Mouse (Mus musculus) C2C12 (cell line): Measurements from ENCODE around the gene Fer. TPM values are rescaled to one million over a fixed set of nuclear protein-coding genes. Genes with fewer than 3 reads are reported as not detected.

Experiments
- H3K27me3 ChIP-seq: one replicate; pipeline ENCODE4 v1.6.1; 2011; ENCODE audit not compliant: control insufficient read depth, insufficient read depth, insufficient read length
- H3K36me3 ChIP-seq: one replicate; pipeline ENCODE4 v1.6.1; 2011; ENCODE audit not compliant: control insufficient read depth, insufficient read depth
- H3K4me3 ChIP-seq: one replicate; pipeline ENCODE4 v1.5.1; 2011; ENCODE audit warnings: mild to moderate bottlenecking, control low read depth; ENCODE audit not compliant: poor library complexity, insufficient read depth, severe bottlenecking
- H3K79me2 ChIP-seq: one replicate; pipeline ENCODE4 v1.6.1; 2011; ENCODE audit not compliant: control insufficient read depth, insufficient read depth
- H3K79me3 ChIP-seq: one replicate; pipeline ENCODE4 v1.6.1; 2011; ENCODE audit warnings: low read depth, control low read depth
- H3ac ChIP-seq: one replicate; pipeline ENCODE3; 2011; ENCODE audit warnings: low read depth; ENCODE audit not compliant: control insufficient read depth, insufficient read length
- CEBPB ChIP-seq: IDR thresholded peaks from one replicate; pipeline ENCODE4 v1.6.1; 2011; ENCODE audit warnings: low read depth, mild to moderate bottlenecking, control low read depth, moderate library complexity
- CTCF ChIP-seq: IDR thresholded peaks from one replicate; pipeline ENCODE4 v1.5.1; 2011; ENCODE audit not compliant: control insufficient read depth, insufficient read depth, insufficient read length
- FOSL1 ChIP-seq: IDR thresholded peaks from one replicate; pipeline ENCODE4 v1.8.0; 2011; ENCODE audit warnings: mild to moderate bottlenecking, low read length; ENCODE audit not compliant: poor library complexity, insufficient read depth, severe bottlenecking
- MAX ChIP-seq: IDR thresholded peaks from one replicate; pipeline ENCODE4 v1.6.1; 2011; ENCODE audit warnings: mild to moderate bottlenecking, control low read depth
- MYOD1 ChIP-seq: IDR thresholded peaks from one replicate; pipeline ENCODE4 v1.6.1; 2011; ENCODE audit warnings: low read depth; ENCODE audit not compliant: control insufficient read depth, insufficient read length
- MYOG ChIP-seq: IDR thresholded peaks from one replicate; pipeline ENCODE4 v1.6.1; 2011; ENCODE audit not compliant: control insufficient read depth, insufficient read length; ENCODE audit errors: extremely low read depth
- USF1 ChIP-seq: IDR thresholded peaks from one replicate; pipeline ENCODE4 v1.6.1; 2011; ENCODE audit warnings: low read depth, mild to moderate bottlenecking, control low read depth, moderate library complexity
- polyA plus RNA-seq: library from polyadenylated mRNA; unstranded; fragments of >200 nt; fragmentation: generic; extraction: Trizol; gene quantifications from one replicate; pipeline ENCODE4 v1.2.1, GENCODE M21; 2012; ENCODE audit warnings: missing spikeins

Fer gene
- polyA plus RNA-seq, 1 experiment: 8.8 TPM

DNA sequence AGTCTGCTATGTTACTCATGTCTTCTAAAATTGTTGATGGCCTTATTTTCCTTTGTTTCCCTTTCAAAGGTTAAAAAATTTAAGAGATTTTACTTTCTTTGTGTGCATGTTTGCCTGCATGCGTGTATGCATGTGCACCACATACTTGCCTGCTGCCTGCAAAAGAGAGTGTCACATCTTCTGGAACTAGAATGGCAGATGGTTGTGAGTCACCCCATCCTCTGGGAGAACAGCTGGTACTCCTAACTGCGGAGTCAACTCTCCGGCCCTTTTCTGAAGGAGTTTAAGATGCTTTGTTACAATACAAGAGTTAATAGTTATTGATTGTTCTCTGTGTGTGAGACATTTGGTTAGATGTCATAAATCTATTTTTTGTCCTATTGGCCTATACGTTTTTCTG, 16.0 kb downstream of the Fer start:
- no peak overlapping the region for H3K4me3 ChIP-seq
- TF ChIP-seq MAX: peak; percentile 32
- peak; percentile 98 for TF ChIP-seq MYOD1
- peak; percentile 35 for TF ChIP-seq FOSL1
- TF ChIP-seq USF1: no peak
- no peak for TF ChIP-seq CEBPB
- TF ChIP-seq CTCF: no peak
- no peak for TF ChIP-seq MYOG
- H3K79me2 ChIP-seq: peaks cover 69% of the 10 kb centered on the region
- no peaks in the 10 kb centered on the region for H3K27me3 ChIP-seq
- H3K36me3 ChIP-seq: no peaks in the 10 kb centered on the region
- H3K79me3 ChIP-seq: peaks cover 13% of the 10 kb centered on the region
- no peak overlapping the region for H3ac ChIP-seq

DNA sequence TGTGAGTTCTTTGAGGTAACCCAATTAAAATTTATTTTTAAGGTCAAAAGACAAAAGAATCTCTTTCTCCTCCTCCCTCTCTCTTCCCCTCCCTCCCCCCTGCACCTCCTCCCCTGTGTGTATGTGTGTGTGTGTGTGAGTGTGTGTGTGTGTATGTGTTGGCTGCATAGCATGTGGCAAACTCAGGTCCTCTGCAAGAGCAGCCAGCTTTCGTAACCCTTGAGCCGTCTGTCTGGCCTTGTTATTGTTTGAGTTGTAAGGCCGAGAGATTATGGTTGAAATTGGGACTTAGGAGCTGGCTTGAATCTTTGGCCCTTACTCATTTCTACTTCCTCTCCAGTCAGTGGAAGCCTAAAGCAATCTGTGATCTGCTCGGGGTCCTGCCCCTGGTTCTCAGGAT, 17.1 kb downstream of the Fer start:
- TF ChIP-seq MYOD1 (no peak), USF1 (no peak), FOSL1 (no peak)
- Histone ChIP-seq H3K36me3 (no peaks in the 10 kb centered on the region), H3K79me2 (peaks cover 58% of the 10 kb centered on the region), H3K4me3 (no peak overlapping the region), H3K79me3 (peaks cover 10% of the 10 kb centered on the region), H3ac (no peak overlapping the region), H3K27me3 (no peaks in the 10 kb centered on the region)

GRCm38 (mm10) chr17:63886988-63887387, 24.1 kb downstream of the Fer start:
- Histone ChIP-seq H3K27me3 (no peaks in the 10 kb centered on the region), H3K36me3 (no peaks in the 10 kb centered on the region), H3K4me3 (no peak overlapping the region), H3ac (no peak overlapping the region), H3K79me2 (peaks cover 38% of the 10 kb centered on the region), H3K79me3 (peaks cover 6% of the 10 kb centered on the region)
- TF ChIP-seq CEBPB (peak; percentile 93), USF1 (no peak), MYOG (no peak)

DNA sequence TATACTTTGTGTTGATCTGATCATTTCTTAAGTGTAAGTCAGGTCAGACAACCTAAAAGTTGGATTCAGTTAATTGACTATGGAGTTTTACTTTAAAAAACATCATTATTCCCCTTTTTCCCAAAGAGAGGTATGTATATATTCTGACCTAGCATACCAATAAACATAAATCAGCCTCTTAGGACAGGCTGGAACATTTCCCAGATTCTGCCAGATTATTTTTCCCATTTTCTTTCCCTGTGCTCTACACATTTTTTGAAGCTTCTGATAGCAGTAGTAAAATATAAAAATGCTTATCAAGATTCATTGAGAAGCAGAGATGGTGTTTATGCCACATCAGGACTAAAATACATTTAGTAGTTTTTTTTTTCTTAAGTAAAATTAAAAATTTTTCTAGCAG, 27.7 kb downstream of the Fer start:
- Histone ChIP-seq H3ac (no peak overlapping the region), H3K27me3 (no peaks in the 10 kb centered on the region), H3K79me3 (no peaks in the 10 kb centered on the region), H3K36me3 (no peaks in the 10 kb centered on the region), H3K4me3 (no peak overlapping the region), H3K79me2 (peaks cover 30% of the 10 kb centered on the region)
- TF ChIP-seq CTCF (no peak), CEBPB (no peak), USF1 (no peak), MYOD1 (no peak), FOSL1 (no peak), MYOG (no peak), MAX (no peak)

GRCm38 (mm10) chr17:63895829-63896228, 33.0 kb downstream of the Fer start:
- Histone ChIP-seq H3K79me2 (peaks cover 12% of the 10 kb centered on the region), H3ac (no peak overlapping the region), H3K4me3 (no peak overlapping the region), H3K36me3 (peaks cover 5% of the 10 kb centered on the region), H3K27me3 (no peaks in the 10 kb centered on the region), H3K79me3 (no peaks in the 10 kb centered on the region)
- TF ChIP-seq MYOG: no peak
- TF ChIP-seq CEBPB: no peak
- no peak for TF ChIP-seq USF1
- no peak for TF ChIP-seq MYOD1
- no peak for TF ChIP-seq CTCF
- no peak for TF ChIP-seq FOSL1
- TF ChIP-seq MAX: no peak

DNA sequence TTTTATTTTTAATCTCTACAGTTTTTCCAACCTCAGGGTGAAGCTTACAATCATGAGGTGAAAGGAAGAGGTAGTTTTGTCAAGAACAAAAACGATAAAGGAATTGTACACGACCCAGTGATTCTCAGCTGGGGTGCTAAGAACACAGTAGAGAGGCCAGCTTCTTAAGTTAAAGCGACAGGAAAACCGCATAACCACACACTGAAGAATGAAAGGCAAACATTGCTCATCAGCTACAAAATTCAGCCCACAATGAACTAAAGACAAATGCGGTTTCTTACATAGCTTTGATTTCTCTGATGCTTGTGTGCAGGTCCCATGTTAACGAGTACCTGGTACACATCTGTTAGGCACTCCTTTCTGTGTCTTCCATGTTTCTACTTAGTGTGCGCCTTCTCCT, 34.2 kb downstream of the Fer start:
- H3K4me3 ChIP-seq: no peak overlapping the region
- H3K27me3 ChIP-seq: no peaks in the 10 kb centered on the region
- H3K36me3 ChIP-seq: peaks cover 5% of the 10 kb centered on the region
- H3K79me3 ChIP-seq: no peaks in the 10 kb centered on the region
- TF ChIP-seq USF1: no peak
- no peak for TF ChIP-seq MAX
- H3ac ChIP-seq: no peak overlapping the region
- peaks cover 6% of the 10 kb centered on the region for H3K79me2 ChIP-seq
